Mouse (Mus musculus) urinary bladder, postnatal 10 days (tissue): ENCODE measurements around the gene Usp45.

ENCODE experiments used
- DNase-seq: peaks from one replicate; pipeline ENCODE4 v3.0.0; 2022; ENCODE audit warnings: low spot score

The Usp45 gene

DNA sequence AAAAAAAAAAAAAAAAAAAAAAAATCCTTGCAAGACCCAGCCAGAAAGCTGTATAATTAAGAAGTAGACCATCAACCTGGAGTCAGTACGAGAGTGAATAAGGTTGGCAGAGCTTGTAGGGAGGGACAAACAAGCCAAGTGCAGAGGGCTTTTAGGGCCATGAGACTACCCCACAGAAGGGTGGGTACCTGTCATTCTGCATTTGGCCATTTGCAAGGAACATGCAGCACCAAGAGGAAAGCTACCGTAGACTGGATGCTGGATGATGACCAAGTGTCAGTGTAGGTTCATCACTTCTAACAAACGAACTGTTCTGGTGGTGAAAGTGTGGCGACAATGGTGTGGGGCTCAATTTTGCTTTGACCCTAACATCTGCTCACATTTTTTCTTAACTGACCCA lies 22.9 kb downstream of the Usp45 start:
- DNase-seq = no peak

DNA sequence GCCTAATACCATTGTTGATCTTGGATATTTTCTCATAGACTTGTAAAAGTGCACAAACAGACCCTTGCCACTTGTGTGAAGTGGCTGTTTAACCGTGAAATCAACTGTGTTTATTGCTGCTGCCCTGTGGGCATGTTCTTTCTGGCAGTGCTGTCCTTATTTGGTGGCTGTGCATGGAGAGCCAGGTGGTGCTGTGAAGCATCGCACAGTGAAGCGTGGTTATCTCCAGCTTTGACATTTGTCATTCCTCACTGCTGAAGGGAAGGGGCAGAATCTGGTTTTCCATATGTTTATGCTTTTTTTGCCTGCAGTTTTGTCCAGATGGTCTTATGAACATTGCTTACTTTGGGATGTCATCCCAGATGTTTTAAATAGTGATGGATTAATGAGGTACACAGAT lies 26.7 kb downstream of the Usp45 start:
- DNase-seq = no peak

DNA sequence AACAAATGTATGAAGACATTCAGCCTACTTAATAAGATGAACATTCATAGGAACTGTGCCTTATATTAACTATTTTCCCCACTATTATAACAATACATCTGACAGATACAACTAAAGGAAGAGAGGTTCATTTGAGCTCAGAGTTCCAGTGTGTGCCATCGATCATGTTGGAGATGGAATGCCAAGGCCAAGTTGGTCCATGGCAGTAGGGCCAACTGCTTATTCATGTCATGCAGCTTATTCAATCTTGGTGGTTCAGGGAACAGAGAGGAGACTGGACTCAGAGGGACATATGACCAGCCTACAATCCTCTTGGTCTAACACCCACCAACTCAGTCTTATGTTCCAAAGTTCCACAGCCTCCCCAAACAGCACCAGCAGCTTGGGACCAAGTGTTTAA lies 34.1 kb downstream of the Usp45 start:
- DNase-seq = no peak

DNA sequence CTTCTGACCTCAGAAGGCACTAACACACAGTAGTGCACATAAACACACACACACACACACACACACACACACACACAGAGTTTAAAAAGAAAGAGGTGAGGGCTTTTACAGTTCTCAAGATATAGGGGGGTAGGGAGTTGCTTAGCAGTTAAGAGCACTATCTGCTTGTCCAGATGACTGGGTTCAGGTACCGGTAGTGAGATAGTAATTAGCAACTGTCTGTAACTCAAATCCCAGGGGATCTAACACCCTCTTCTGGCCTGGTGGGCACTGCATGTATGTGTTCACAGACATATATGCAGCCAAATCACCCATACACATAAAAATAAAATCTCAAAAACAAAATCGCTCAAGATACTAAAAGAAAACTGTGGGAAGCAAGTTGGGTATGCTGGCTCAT lies 34.7 kb downstream of the Usp45 start:
- no peak for DNase-seq

DNA sequence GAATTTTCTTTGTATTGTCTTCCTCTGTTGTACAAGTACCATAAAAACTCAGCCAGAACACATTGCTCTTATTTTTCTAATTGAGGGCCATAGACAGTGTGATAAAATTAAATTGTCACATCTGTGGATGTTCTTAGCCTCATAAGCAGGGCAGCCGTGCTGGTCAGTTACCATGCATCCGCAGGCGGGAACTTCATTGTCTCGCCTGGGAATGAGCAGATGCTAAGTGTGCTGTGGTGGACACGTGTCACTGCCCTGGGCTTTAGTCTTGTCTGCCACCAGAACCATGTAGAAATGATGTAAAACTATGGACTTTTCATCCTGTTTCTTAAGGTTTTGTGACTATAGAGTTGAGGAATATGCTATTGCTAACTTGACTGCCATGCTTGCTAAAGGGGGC lies 40.2 kb downstream of the Usp45 start:
- DNase-seq = no peak

DNA sequence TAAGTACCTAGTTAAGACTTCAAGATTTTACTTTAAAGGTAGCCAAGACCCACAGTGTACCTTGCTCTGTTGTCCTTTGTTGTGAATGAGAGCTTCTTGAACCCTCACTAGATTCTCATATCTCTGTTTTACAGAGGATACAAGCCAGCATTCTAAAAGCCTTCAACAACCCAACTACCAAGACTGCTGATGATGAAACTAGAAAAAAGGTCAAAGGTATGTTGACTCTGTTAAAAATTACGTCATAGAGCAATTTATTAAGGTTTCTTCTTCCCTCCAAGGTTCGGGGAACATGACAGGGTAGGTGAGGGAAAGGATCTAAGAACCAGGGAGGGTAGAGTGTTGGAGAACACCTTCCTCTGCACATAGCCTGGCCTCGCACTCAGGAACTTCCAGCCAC lies 43.7 kb downstream of the Usp45 start:
- no peak for DNase-seq

DNA sequence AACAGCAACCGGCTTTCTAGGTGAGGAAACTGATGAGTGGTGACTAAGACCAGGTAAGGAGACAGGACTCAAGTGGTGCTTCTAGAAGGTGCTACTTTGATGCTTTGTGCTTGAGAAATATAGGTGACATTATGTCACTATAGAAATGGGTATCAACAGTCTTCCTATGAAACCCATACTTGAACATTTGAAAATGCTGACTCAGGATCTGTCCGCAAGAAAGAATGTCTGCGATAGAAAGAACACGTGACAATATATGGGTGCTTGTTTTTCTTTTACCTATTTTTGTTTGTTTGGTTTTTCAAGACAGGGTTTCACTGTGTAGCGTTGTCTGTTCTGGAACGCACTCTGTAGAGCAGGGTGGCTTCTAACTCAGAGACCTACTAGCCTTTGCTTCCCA lies 45.7 kb downstream of the Usp45 start:
- DNase-seq = no peak

DNA sequence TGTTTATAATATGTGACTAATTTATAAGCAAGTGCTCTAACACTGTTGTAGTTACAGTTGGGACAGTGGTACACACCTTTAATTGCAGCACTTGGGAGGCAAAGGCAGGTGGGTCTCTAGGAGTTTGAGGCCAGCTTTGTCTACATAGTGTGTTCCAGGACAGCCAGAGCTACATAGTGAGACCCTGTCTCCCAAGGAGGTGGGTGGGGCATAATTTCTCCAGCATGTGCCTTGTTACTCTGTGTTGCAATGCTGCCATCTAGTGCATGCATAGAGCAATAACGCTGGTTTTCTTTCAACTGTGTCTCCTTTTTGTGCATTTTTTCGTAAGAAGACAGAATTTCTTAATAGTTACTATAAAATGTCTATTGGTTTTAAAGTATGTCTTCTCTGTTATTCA lies 47.1 kb downstream of the Usp45 start:
- DNase-seq = no peak

DNA sequence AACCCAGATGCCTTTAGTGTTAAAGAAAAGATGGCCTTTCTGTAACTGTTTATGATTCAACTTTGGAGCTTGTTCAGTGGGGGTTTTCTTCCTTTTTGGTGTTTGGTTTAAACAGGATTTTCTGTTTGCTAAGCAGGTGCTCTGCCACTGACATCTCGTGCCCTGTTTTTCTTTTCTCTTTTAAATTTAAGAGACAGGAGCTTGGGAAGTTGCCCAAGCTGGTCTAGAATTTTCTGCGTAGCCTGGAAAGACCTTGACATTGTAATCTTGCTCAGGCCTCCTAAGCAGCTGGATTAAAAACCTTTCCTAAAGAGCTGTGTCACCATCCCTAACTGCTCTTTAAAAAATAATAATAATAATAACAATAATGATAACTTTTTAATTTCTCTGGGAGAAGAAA lies 59.7 kb downstream of the Usp45 start:
- DNase-seq = no peak

DNA sequence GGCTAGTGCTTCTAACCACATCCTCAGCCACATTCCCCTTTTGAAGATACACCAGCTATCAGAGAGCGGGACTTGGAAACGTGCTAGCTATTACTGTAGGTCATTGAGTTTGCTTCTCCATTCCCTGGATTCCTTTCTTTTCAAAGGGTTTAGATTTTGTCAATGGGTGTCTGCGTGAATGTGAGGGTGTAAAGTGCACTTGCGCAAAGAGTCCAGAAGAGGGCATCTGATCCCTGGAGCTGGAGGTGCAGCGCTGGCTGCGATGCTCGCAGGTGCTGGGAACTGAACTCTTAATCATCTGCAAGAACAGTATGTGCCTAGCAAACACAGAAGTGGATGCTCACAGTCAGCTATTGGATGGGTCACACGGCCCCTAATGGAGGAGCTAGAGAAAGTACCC lies 65.9 kb downstream of the Usp45 start:
- no peak for DNase-seq

DNA sequence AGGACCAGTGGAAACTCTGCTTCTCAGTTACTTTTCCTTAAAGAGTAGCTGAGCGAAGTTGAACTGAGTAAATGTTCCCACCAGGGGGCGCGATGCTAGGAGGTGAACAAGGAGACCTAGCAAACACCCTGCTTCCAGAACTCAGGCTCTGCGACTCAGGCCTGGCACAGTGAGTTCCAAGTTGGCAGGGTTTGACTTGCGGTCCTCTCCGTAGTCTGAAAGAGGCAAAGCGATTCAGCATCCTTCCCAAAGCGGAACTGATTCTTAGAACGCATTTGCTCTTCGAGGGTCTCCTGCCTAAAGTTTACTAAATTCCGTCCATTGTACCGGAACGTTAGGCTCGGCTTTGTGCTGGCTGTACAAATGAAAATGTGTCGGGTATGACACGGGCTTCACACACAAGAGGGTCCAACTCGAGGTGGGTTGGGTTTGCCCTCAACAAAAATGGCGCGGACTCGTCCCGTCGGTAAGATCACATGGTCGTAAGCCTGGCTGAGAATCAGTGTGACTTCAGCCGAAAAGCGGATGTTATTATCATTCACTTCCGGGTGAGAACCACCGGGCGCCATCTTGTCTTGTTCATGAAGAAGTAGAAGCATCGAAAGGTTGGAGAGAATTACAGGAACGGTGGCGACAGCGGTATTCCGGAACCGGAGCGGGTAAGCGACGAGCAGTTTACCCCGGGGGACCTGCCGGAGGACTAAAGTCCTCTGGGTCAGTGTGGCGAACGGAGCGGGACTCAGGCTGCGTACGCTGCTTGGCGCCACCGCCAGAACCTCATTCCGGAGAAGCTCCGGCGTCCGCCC lies 80.7 kb downstream of the Usp45 start, which contains the start of gene Pnisr:
Gene Pnisr, plus strand, starts transcription at position 103 of the 806 bp plus-strand sequence.
- DNase-seq = peak; percentile 87

DNA sequence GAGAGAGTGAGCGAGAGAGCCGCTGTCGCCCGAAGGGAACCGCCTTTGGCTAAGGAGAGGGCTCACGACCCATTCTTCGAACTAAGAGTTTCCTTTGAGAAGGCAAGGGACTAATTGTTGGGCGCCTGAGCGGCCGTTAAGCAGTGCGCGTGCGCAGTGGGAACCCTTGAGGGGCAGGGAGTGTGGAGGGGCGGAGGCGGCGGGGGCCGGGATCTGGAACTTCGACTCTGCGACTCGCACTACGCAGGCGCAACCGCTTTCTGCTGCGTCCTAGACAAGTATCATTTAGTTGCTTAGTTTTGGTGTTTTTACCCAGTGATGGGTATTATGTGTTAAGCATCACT lies 81.3 kb downstream of the Usp45 start:
- DNase-seq = peak; percentile 67

DNA sequence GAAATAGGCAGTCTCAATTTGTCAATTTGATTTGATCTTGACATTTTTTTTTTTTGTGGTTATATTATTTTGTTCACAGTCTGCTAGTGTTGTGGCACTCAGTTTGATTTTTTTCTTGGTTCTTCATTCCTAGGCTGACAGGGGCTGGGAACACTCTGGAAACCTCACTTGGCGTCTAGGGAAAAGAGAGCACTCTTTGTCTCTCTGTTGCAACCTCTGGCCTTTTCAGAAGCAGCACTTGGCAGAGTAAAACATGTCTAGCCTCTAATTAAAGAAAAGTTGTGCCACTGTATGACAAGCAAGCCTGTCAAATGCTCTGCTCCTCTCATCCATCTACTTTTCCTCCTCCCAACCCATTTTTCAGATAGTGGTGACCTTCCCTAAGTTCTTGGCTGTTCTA lies 90.5 kb downstream of the Usp45 start:
- DNase-seq = no peak

DNA sequence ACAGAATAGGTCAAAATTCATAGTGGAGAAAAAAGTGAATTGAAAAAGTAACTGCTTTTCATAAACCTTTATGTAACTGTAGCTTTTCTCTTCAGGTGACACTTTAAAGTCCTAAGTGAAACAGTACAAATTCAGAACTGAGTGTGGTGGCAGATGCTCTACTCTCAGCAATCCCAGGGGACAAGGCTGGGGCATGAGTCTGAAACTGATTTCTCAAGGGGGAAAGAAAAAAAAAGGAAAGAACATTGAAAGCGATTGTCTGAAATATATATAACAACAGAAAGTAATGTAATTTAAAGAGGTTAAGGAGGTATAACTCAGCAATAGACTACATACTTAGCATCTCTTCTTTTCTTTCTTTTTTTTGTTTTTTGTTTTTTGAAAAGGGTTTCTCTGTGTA lies 98.3 kb downstream of the Usp45 start:
- no peak for DNase-seq

DNA sequence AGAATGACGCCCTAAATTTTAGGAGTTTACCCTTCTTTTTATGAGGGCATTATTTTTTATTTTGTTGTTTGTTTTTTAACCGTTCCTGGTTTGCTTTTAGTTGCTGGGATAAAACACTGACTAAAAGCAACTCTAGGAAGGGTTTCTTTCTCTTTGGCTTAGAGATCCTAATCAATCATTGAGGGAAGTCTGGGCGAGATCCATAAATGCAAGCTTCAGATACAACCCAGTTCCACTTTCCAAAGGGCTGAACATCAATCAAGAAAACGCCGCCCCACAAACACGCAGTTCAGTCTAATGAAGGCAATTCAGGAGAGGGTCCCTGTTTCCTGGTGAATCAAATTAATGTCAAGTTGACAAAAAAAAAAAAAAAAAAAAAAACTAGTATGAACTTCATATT lies 111.8 kb downstream of the Usp45 start:
- DNase-seq = no peak

DNA sequence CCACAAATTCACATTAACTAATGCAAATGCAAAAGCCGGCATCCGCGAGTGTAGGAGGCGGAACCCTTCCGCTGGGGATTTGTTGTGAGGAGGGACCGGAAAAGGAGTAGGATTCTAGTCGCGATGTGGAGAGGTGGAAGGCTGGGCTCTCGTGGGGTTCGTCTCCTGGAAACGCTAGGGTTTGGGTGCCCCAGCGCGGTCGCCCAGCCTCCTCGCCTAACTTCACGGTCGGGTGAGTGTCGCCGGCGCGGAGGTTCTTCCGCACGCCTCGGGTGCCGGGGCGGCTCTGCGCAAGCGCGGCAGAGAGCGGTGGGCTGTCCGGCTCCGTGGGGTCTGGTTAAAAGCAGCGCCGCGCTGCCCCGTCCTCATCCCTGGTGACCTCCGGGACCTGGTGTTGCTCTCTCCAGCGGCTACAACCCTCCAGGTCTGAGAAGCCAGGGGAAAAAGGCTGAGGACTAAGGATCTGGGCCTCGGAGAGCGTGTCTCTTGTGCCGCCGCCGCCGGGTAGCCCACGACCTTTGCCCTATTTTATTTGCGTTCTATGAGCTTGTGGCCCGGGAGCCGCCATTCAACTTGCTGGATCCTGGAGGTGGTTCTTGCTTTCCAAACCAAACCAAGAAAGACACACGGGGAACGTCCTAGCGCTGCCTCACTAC lies 112.7 kb downstream of the Usp45 start, which contains the start of gene Coq3:
Gene Coq3, plus strand, starts transcription at position 109 of the 656 bp plus-strand sequence.
- DNase-seq = peak; percentile 32

DNA sequence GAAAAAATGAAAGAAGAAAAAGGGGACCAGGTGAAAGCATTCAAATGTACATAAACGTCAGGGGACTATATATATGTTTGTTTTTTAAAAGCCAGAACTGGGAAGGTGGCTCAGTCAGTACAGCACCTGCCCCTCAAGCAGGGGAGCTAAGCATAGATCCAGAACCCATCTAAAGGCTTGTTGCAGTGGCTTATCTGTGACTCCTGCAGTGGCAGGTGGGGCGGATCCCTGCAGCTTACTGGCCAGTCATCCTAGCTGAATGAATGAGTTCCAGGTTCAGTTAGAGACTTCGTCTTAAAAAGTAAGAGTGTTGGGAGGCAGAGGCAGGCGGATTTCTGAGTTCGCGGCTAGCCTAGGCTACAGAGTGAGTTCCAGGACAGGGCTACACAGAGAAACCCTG lies 115.8 kb downstream of the Usp45 start:
- DNase-seq = no peak

DNA sequence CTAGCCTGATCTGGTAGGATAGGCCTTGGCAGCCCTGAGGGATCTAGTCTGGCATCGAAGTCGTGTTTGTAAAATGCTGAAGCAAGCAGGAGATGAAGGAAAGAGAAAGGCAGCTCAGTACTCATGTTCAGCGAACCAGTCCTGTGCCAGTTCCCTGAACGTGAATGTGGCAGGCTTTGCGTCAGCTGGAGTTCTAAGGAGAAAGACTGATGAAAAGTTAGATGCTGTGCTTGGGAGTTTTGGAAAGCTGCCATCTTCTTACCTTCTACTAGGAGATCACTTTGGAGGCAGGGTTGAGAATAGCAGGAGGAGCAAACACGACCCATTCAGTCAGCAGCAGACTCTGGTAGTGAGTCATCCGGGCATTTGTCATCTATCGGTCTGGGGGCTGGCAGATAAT lies 118.9 kb downstream of the Usp45 start:
- DNase-seq = no peak
